Mouse (Mus musculus) urinary bladder, adult 2 months (tissue): ENCODE measurements around the gene Ptpn7. TPM values are rescaled to one million over a fixed set of nuclear protein-coding genes. Genes with fewer than 3 reads are reported as not detected.

ENCODE experiments used
- DNase-seq: peaks from one replicate; pipeline ENCODE4 v3.0.0; 2022; ENCODE audit warnings: low spot score
- polyA plus RNA-seq: library from polyadenylated mRNA; depleted of rRNA; stranded (reverse); fragments of >200 nt; gene quantifications from 2 replicates; pipeline ENCODE4 v1.2.3, GENCODE M21; 2012

Ptpn7 gene
- polyA plus RNA-seq, 1 experiment = 2.6 TPM

- DNase-seq = no peak
Measured at GRCm38 (mm10) chr1:135158633-135159032, 26.1 kb downstream of the Ptpn7 start.

DNA sequence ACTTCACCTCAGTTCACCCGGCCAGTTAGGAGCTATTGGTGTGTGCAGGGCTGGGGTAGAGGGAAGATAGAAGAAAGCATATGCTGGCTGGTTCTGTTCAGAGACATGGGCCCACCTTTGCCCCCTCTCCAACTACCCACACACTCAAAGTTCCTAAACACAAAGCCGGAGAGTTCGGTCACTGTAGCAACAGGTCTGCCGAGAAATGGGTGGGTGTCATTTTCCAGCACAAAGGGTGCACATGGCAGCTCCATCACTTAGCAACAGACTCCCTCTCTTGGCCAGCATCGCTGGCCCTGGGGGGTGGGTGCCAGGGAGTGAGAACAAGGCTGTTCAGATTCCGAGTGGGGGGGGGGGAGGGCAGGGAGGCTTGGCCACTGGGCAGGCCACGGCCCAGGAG is 26.6 kb downstream of the Ptpn7 start:
- no peak for DNase-seq

GRCm38 (mm10) chr1:135159556-135160123 is 27.1 kb downstream of the Ptpn7 start:
- DNase-seq = no peak

- no peak for DNase-seq
Measured at GRCm38 (mm10) chr1:135160411-135161050, 28.0 kb downstream of the Ptpn7 start.

DNA sequence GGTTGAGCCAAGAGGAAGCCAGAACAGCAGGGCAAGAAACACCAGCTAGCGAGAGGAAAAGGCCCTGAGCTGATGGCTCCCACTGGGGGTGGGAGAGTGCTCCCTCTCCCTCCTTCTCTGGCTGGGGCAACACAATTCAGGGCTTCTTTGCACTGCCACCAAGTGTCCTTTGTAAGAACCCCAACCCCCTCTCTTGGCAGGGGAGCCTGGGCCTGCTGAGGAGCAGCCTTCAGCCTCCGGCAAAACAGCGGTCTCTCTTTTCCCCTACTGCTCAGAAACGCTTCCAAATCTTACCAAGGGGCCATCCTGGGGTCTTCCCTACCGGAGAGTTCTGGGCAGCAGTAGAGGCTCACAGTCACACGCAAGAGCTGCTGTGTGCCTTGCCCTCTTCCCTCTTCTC is 30.2 kb downstream of the Ptpn7 start:
- no peak for DNase-seq

DNA sequence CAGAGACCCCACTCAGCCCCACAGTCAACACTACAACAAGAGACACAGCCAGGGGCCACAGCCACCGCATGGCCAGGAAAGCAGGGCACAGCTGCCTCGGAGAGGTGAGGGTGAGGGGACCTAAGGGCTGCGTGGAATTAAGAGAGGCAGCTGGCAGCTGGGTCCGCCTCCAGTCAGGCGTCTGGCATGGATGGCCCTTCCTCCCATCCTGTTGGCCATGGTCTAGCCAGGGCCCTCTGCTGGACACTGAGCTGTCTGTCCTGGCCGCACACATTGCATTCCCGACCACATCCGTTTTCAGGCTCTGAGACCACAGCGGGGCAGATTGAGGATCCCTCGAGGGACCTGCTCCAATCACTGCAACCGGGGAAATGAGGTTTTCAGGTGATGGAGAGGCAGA is 34.9 kb downstream of the Ptpn7 start, which contains the start of gene Gpr37l1:
Gene Gpr37l1 (minus strand): TSS at position 247 of the 400 bp plus-strand sequence.
- no peak for DNase-seq

- no peak for DNase-seq
Measured at GRCm38 (mm10) chr1:135168453-135169200, 36.1 kb downstream of the Ptpn7 start.

DNA sequence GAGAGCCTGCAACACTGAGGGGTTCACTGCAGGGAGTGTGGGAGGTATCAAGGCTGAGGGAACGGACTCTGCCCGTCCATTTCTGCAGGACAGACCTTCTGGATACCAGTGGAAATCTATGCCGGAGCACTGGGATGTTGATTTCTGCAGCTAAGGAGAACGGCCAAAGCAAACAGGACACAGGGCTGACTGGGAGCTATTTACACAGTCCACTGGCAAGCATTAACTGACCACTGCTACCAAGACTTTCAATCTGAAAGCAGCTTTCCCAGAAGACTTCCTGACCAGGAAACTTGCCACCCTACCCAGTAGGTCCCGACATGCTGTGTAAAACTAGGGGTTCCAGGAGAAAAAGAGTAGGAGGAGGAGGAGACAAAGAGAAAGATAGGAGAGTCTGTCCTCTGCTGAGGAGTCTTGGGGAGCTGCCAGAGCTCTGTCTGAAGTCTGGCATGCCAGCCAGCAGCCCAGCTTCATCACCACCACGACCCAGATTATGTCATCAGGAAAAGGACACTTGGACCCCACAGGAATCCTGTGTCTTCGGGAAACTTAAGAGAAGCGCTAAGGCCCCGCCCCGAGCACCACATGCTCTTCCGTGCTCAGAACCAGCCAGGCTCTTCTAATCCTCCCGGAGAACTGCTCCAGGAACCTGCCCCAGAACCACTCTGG is 37.2 kb downstream of the Ptpn7 start:
- DNase-seq = no peak

DNA sequence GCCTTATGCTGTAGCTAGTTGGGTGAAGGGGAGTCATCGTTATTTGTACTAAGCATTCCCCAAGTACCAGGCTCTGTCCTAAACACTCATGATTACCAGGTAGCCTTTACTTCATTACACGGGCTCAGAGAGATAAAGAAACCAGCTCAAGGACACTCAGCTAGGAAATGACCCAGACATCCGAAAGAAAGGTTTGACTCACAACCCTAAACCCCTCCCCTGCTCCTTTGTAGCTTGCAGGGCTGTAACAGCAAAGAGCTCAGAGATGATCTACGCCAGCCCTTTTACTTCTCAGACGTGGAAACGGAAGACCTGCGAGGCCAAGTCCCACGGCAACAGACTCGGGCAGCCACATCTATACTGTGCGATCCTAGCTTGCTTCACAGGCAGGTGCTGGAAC is 37.8 kb downstream of the Ptpn7 start:
- no peak for DNase-seq

- no peak for DNase-seq
Measured at GRCm38 (mm10) chr1:135171202-135171601, 38.7 kb downstream of the Ptpn7 start.

GRCm38 (mm10) chr1:135171984-135172383 is 39.5 kb downstream of the Ptpn7 start:
- DNase-seq = no peak

DNA sequence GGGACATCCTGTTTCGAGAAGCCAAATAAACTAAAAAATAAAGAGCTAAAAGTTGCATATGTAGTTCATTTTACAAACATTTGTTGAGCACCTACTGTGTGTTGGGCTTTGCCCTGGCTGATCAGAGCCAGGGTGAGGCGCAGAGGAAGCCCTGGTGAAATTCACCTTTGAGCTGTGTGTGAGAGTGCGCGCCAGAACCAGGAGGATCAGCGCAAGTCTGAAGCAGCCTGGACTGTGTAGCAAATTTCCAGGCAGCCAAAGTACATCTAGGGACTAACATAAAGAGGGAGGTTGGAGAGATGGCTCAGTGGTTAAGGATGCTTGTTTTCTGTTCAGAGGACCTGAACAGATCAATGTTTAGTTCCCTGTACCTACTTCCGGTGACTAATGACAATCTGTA is 40.8 kb downstream of the Ptpn7 start:
- no peak for DNase-seq

DNA sequence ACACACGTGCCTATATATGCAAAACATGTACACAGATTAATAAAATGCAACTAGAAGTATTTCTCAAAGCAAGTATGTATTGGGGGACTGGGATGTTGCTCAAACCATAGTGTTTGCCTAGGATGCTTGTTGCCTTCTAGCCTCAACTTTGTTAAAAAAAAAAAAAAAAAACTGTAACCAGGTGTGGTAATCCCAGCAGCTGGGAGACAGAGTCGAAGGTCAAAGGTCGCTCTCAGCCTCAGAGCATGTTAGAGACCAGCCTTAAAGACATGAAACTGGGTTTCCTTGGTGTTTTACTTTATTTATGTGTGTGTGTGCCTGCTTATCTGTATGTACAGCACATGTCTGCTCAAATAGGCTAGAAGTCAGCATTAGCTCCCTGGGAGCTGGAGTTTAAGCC is 42.7 kb downstream of the Ptpn7 start:
- no peak for DNase-seq

DNA sequence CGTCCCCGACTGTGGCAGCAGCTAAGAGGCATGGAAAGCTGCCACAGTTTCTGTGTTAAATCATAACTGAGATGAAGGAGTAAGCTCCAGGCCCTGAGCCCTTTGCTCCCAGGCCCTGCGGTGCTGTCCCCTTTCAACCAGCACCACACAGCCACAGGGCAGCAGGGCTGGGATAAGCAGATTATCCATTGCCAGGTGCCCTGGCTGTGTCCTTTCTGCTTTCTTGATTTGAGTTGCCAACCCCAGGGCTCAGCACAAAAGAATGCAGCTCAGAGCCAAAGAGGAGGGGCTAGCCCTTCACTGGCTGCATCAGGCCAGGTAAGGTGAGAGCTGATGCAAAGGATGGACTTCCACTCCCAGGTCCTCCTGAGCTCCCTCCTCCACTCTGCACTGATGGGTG is 45.2 kb downstream of the Ptpn7 start:
- DNase-seq = no peak

DNA sequence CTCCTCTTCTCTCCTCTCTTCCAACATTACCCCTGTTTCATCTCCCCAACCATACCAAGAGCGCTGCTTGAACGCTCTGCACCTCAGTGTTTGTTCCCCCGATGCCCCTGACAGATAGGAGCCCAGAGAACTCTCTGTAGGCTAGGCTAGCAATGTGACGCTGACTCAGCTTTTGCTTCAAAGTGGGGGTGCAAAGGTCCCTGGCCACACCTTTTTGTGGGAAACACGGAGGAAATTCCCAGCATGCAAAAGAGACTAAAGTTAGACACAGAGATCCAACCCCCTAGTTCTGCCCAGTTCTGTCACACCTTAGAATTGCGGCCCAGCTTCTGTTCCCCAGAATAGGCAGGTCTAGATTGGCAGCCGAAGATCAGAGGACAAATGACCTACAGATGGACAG is 46.4 kb downstream of the Ptpn7 start:
- no peak for DNase-seq

DNA sequence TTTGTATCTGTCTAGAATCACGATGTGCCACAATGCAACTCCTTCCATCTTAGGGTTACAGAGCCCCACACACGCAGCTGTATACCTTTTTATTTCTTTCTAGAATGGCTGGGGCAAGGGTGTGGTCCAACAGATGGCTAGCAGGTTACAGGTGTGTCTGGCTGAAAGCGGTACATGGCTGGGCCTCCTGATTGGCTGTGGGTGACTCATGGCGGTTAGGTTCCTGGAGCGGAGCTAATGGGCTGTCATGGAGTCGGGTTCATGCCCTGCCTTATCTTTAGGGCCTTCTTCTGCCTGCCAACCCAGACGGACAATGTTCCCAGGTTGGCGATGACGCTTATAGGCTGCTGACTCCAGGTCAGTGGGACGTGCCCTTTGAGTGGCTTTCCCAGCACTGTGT is 48.3 kb downstream of the Ptpn7 start:
- no peak for DNase-seq

- no peak for DNase-seq
Measured at GRCm38 (mm10) chr1:135181275-135181674, 48.8 kb downstream of the Ptpn7 start.

- no peak for DNase-seq
Measured at GRCm38 (mm10) chr1:135181880-135182623, 49.6 kb downstream of the Ptpn7 start.

- DNase-seq = no peak
Measured at GRCm38 (mm10) chr1:135182975-135183374, 50.5 kb downstream of the Ptpn7 start.

GRCm38 (mm10) chr1:135183448-135183847 is 50.9 kb downstream of the Ptpn7 start:
- DNase-seq = peak; percentile 43

DNA sequence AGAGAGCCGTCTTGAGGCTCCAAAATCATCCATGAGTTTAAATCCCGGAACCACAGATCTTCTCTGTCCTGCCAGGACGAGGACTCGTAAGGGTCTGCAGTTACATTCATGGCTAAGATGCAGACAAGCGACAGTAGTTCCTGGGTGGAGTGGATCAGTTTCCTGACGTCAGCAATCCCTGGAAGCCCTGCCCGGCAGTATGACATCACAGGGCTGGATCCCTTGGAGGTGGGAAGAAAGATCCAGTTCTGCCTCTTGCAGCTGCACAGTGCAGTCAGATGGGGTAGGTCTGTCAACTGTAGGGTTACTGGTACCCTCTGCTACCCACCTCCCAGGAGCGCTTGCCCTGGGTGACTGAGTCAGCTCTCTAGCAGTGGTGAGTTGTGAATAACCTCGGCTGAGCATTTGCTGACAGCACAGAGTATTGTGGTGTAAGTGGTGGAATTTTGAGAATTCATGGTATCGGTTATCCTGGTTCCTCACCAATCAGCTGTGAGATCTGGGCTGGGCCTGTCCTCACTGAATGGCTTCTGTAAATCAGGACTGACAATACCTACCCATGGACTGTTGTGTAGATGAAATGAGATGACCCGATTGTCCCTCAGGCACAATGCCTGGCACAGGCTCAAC is 51.6 kb downstream of the Ptpn7 start:
- no peak for DNase-seq
